Mouse (Mus musculus) layer of hippocampus, adult 8-10 months (tissue): Measurements from ENCODE around the gene Bclaf3. TPM values are rescaled to one million over a fixed set of nuclear protein-coding genes. Genes with fewer than 3 reads are reported as not detected.
"Not testable (repeated sequence)": the region's sequence is repeated elsewhere in the genome, so short reads cannot be mapped to it uniquely, and the experiment has no call there.

Source experiments
- DNase-seq, 2 experiments: peaks; one replicate each; pipeline ENCODE4 v3.0.0; 2022; ENCODE audit warnings: low spot score in 2 of 2
- total RNA-seq, 4 experiments: library from RNA; stranded (reverse); gene quantifications; 2 replicates each; pipeline ENCODE4 v1.2.4; 2022

Gene Bclaf3
- total RNA-seq, result 10 to 100 TPM in 2 of 4 experiments, 1 to 10 TPM in 2; 8.1 to 11.4 (median 10.1) TPM

DNA sequence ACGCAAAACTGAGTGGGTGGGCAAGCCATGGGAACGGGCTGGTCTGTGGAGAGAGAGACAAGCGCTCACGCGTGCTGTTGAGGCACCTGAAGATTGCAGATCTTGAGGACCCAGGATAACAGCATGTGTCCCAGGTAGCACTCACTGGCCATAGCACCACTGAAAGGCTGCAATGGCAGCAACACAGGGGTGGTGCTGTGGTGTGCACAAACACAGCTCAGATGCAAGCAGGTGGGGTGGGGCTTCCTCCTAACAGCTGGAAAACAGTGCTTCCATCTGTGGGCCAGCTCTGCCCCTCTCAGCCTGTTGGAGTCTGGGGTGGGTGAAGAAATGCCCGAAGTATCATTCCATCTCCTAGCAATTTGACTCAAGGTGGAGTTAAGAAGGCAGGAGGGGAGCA lies at the start of gene Bclaf3:
TSS of gene Bclaf3 (plus strand) at position 301 of the 400 bp plus-strand sequence.
- DNase-seq, result no peak

GRCm38 (mm10) chrX:159478243-159478940 lies 48.1 kb upstream of the Bclaf3 start:
- DNase-seq, result not testable (repeated sequence)

- DNase-seq, result no peak
Observed at GRCm38 (mm10) chrX:159484247-159484646, 42.2 kb upstream of the Bclaf3 start.

DNA sequence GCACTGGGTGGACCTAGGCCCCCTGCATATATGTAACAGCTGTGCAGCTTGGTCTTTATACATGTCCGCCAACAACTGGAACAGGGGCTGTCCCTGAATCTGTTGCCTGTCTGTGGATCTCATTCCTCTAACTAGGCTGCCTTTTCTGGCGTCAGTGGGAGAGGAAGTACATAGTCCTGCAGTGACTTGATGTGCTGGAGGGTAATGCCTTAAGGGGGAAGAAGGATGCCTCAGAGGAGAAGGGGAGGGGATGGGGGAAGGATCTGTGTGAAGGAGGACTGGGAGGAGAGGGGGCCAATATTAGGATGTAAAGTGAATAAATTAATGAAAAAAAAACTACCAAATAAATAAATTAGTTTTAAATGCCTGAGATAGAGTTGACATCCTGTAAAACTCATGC lies 23.3 kb upstream of the Bclaf3 start:
- no peak for DNase-seq

DNA sequence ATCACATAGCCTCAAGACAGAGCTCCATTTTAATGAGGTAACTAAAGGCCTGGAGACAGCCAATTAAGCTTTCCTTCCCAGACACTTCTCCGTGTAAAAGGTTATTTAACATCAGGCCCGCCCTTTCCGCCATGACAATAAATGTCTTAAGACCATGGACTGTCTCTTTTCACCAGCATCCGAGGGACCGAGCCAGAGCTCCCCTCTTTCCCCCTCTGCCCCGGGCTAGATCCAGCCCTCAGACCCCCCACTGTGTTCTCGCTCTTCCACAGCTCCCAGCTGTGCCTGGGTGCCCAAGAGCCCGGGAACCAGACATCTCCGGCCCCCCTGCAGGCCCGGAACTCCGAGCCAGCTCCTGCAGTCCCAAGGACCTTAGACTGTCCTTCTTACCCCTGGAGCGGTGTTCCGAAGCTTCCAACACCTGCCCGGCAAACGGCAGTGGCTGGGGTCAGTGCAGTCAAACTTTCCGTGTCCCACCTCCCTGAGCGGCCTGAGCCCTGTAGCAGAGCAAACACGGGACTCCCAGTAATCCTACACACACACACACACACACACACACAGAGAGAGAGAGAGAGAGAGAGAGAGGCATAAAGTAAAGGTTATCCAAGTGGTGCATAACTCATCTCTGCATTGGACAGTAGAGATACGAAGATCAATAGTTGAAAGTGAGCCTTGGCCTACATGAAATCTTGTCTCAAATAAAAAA lies 18.0 kb upstream of the Bclaf3 start:
- no peak for DNase-seq

GRCm38 (mm10) chrX:159509042-159509441 lies 17.4 kb upstream of the Bclaf3 start:
- no peak for DNase-seq

GRCm38 (mm10) chrX:159509847-159510715 lies 16.4 kb upstream of the Bclaf3 start:
- no peak for DNase-seq

DNA sequence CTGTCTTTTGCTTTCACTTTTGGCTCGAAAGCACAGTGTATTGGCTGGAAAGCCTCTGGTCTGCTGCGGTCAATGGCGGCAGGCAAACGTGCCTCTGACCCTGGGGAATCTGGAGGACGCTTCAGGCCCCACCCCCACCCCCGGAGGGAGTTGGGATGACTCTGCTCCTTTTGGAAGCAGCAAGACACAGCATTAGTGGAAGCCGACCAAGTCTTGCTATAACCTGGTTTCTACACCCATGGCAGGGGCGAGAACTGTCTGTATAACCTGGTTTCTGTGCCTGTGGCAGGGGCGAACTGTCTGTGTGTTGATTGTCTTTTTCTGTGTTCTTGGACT lies 15.8 kb upstream of the Bclaf3 start:
- no peak for DNase-seq

DNA sequence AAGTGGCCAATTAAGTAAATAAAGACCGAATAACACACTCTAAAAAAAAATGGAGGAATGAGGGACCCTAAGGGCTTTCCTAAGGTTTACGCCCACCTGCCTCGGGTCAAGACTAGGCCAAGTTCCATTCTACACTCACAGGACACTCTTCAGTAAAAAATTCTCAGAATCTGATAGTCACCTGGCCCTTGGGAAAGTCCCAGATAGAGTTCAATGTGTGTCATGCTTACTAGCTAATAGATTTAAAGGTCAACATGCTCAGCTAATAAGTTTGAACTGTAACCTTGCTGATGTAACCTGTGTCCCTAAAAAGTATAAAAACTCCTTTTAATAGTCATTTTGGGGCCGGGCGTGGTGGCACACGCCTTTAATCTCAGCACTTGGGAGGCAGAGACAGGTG lies 10.9 kb upstream of the Bclaf3 start:
- no peak for DNase-seq

DNA sequence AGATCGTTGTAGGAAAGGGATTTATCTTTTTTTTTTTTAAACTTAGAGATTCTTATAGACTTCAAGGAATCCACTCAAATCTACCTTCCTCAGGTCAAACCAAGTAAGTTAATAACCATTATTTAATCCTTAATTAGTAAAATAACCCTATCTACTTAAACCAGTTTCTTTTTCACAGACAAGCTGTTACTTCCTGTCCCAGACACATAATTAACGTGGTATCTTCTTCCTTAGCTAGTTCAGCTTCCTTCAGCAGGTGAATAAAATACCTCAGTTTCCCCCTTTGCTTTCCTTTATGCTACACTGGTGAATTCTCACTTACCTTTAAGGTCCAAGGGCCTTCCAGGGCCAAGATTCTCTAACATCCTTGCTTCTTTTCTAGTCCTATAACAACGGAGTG lies 4.7 kb upstream of the Bclaf3 start:
- no peak for DNase-seq

GRCm38 (mm10) chrX:159522651-159523050 lies 3.8 kb upstream of the Bclaf3 start:
- DNase-seq, result no peak

GRCm38 (mm10) chrX:159532427-159532810 lies 5.9 kb downstream of the Bclaf3 start:
- peak; percentile 91 to 93 for DNase-seq

DNA sequence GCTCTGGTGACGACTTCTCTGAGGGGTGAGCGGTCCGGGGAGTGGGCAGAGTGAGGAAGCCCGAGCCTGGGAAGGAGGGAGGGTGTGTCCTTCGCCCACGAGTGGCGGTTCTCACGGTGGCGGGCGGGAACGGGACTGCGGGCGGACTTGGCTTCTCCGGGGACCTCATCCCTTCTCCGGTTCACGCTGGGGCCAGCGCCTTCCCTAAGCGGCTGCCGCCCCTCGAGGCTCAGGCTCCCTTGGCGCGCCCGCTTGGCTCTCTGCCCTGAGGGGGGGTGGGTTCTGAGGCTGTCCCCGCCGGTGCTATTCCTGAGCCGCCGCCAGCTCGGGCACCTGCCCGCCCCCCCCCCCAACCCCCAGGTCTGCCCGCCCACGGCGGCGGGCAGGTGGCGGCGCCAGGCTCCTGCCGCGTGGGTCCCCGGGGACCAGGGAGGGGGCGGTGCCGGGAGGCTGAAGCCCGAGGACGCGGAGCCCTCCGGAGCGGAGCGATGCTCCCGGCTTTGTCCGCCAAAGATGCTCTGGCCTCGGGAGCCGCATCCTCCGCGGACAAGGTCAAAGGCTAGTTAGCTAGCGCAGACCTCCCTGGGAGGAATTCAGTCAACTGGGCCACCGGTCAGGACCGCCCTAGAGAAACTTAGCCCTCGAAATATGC lies 6.4 kb downstream of the Bclaf3 start:
- no peak for DNase-seq

DNA sequence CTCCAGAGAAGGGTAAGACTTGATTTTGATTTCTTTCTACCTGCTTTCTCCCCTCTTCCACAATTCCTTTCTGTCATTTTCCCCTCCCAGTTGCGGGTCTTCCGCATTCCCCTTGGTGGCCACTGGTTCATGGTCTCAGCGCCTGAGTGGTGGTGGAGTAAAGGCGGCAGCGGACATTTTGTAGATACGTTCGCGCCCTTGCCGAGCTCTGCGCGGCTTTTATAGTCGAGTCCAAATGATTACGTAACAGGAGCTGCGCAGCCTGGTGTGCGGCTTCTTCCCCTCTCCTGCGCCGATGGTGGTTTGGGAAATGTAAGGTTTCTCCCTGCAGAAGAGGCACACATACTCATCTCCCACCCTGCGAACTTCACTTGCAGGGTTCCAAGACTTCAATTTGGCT lies 15.4 kb downstream of the Bclaf3 start:
- no peak for DNase-seq

GRCm38 (mm10) chrX:159547093-159547492 lies 20.6 kb downstream of the Bclaf3 start:
- DNase-seq, result no peak

- not testable (repeated sequence) for DNase-seq
Observed at GRCm38 (mm10) chrX:159584738-159585137, 58.2 kb downstream of the Bclaf3 start.

DNA sequence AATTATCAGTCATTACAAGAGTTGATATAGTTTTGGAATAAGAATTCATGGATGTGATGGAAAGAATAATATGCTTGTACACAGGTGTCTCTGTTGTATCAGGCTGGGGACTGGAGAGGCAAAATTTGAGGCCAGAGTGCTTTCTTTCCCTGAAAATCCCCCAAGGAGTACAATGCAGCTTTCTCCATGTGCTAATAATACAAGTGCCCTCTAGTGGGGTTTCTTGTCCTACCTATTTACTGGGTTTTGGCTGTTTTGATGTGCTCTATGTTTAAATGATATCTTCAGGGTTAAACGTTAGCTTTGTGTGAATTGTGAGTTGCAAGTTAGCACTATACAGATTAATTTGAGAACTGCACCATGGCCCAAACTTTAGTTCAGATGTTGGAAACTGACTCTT lies 65.1 kb downstream of the Bclaf3 start:
- no peak for DNase-seq

DNA sequence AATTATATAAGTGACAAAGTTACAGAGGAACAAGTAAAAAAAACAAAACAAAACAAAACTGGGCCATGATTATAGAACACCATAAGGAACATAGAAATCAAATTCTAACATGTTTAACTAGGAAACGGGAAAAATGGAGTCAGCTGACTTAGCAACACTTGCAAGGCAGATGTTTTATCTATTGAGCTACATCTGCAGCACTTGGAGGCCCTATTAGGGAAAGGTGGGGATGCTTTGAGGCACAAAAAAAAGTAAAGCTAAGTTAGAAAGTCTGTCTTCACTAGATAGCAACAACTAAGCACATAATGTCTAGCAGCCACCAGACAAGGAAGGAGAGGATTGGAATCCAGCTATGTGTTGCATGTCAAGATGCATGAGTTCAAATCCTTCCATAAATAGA lies 71.0 kb downstream of the Bclaf3 start:
- no peak for DNase-seq

DNA sequence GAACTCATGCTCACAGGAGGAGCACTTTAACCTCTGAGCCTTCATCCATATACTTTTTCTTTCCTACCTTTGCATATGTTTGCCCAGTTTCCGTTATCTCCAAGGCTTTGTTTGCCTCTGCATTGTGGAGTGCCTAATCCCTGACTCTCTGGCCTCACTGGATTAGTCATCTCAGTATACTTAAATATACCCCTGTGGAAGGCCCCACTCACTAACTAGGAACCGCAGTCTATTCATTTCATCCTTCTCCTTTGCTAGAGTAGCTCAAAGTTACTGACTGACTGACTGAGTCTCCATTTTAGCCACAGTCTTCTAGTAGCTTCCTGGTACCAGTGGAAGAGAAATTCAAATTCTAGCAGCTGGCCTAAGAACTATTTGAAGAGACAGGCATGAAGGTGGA lies 78.3 kb downstream of the Bclaf3 start:
- DNase-seq, result no peak

DNA sequence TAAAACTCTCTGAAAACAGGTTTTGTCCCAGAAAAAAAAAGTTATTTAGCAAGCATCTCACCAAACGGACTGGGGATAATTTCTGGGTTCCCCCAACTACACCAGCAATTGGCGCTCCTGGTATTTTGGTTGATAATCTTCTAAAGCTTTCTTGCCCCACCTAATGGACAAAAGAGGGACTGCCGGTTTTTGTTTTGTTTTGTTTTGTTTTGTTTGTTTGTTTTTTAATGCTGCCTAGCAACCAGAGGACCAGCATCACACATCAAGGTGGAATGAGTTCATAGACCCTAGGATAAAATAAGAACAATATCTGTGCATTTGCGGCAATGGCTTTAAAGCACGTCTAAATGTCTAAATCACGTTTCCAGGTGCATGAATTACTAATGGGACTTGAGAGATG lies 80.4 kb downstream of the Bclaf3 start:
- no peak for DNase-seq

GRCm38 (mm10) chrX:159626208-159626906 lies 99.9 kb downstream of the Bclaf3 start:
- peak; percentile 9 to 17 for DNase-seq
